Mouse (Mus musculus) midbrain, embryonic 14.5 days (tissue): ENCODE data around the gene Gm19402. TPM values are rescaled to one million over a fixed set of nuclear protein-coding genes. Genes with fewer than 3 reads are reported as not detected.
"Not testable (repeated sequence)": the region's sequence is repeated elsewhere in the genome, so short reads cannot be mapped to it uniquely, and the experiment has no call there.

Source experiments
- ATAC-seq: fragments of 200-750 bp; cut with Nextera tagmentation; 2 replicates; pipeline ENCODE4 v1.8.0; 2017; ENCODE audit warnings: moderate number of reproducible peaks, moderate library complexity; ENCODE audit not compliant: low FRiP score, low TSS enrichment
- DNase-seq: peaks from one replicate; pipeline ENCODE4 v3.0.0-alpha.2; 2015
- H3K27ac ChIP-seq: fragments of 300-500 bp; sonication (generic); replicated peaks from 2 replicates; pipeline ENCODE4 v1.5.1; 2014; ENCODE audit warnings: mild to moderate bottlenecking, low read depth, low read length, moderate library complexity
- H3K27me3 ChIP-seq: fragments of 300-500 bp; sonication (generic); 2 replicates; pipeline ENCODE4 v1.6.1; 2014; ENCODE audit warnings: low read length, control low read depth, mixed read lengths; ENCODE audit not compliant: control insufficient read depth, insufficient read depth
- H3K36me3 ChIP-seq: fragments of 300-500 bp; sonication (generic); 2 replicates; pipeline ENCODE4 v1.6.1; 2014; ENCODE audit warnings: low read length, control low read depth; ENCODE audit not compliant: control insufficient read depth, insufficient read depth
- H3K4me1 ChIP-seq: fragments of 300-500 bp; sonication (generic); 2 replicates; pipeline ENCODE4 v1.6.1; 2014; ENCODE audit warnings: mild to moderate bottlenecking, antibody characterized with exemption, low read length, control low read depth; ENCODE audit not compliant: control insufficient read depth, insufficient read depth
- H3K4me2 ChIP-seq: fragments of 300-500 bp; sonication (generic); 2 replicates; pipeline ENCODE4 v1.6.1; 2014; ENCODE audit warnings: mild to moderate bottlenecking, low read length, moderate library complexity
- H3K4me3 ChIP-seq: fragments of 300-500 bp; sonication (generic); replicated peaks from 2 replicates; pipeline ENCODE4 v1.5.1; 2014; ENCODE audit warnings: low read depth, low read length
- H3K9ac ChIP-seq: fragments of 300-500 bp; sonication (generic); replicated peaks from 2 replicates; pipeline ENCODE4 v1.6.1; 2014; ENCODE audit warnings: mild to moderate bottlenecking, low read length, moderate library complexity
- H3K9me3 ChIP-seq: fragments of 300-500 bp; sonication (generic); 2 replicates; pipeline ENCODE4 v1.6.1; 2016; ENCODE audit warnings: low read length, control low read depth, mixed read lengths; ENCODE audit not compliant: control insufficient read depth
- WGBS: fragments of 180-500 bp; shearing (Covaris S2); extraction: QIAGEN DNeasy Blood & Tissue Kit; methylation state at CpG from one replicate; pipeline ENCODE4 v1.1.7; 2014; 5-methylcytosine and 5-hydroxymethylcytosine counted together
- polyA plus RNA-seq: library from polyadenylated mRNA; unstranded; fragments of >200 nt; fragmentation: Nextera tagmentation; extraction: Ambion mirVana; gene quantifications from 2 replicates; pipeline ENCODE4 v1.2.1, GENCODE M21; 2014

Gene Gm19402
- polyA plus RNA-seq, 1 experiment from 2014 or later = not detected

DNA sequence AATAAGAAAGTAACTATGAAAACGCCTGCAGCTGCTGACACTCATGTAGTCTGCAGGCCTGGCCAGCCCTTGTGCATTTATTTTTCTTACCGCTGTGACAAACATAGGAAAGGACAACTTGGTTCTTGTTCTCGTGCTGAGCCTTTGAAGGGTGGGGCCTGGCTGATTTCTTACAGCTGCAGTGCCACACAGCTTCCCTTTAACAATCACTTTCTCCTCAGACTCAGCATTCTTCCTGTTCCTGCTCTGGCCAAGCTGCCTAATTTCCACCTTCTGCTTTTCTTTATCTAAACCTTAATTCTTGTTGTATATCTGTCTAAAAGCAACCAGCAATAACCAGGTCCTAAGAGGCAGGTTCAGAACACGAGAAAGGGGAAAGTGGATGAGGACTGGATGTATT is 23.2 kb upstream of the Gm19402 start:
- Histone ChIP-seq H3K9ac (no peak overlapping the region), H3K4me3 (no peak overlapping the region), H3K27ac (no peak overlapping the region), H3K4me1 (no peaks in the 10 kb centered on the region), H3K36me3 (no peaks in the 10 kb centered on the region), H3K4me2 (no peak overlapping the region), H3K27me3 (no peaks in the 10 kb centered on the region), H3K9me3 (no peaks in the 10 kb centered on the region)
- no peak for ATAC-seq
- WGBS = 78% methylated on average over 4 of the region's 4 CpGs
- DNase-seq = no peak

DNA sequence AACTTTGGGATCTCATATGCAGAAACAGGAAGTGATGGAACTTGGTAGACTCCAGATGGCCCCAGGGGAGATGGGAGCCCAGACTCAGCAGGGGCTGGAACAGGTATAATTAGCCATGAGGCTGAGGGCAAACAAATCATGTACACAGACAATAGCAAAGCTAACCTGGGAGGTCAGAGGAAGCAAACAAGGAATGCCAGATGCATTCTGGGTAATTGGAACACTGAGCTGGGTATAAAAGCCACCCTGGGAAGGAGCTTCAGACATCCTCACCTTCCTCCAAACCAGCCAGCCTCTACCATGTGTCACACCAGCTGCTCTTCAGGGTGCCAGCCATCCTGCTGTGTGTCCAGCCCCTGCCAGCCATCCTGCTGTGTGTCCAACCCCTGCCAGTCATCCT is 20.6 kb upstream of the Gm19402 start, which contains the start of gene Gm10024:
Gene Gm10024, plus strand, starts transcription at position 301 of the 400 bp plus-strand sequence.
- not testable (repeated sequence) for H3K4me3 ChIP-seq, DNase-seq, H3K9me3 ChIP-seq, H3K27me3 ChIP-seq, H3K4me1 ChIP-seq, H3K4me2 ChIP-seq, ATAC-seq, H3K9ac ChIP-seq, H3K36me3 ChIP-seq, H3K27ac ChIP-seq

DNA sequence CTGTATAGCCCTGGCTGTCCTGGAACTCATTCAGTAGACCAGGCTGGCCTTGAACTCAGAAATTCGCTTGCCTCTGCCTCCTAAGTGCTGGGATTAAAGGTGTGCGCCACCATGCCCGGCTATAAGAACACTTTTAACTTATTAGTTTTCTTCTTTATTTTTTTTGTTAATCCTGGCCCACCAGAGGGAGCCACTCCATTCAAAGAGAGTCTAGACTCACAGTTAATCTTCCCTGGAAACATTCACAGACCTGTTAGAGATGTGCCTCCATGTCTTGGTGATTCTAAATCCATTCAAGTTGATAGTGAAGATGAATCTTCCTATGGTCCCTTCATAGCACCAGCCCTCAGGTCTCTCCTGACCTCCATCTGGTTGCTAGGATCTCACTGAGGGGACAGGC is 19.3 kb upstream of the Gm19402 start:
- Histone ChIP-seq H3K9ac (no peak overlapping the region), H3K27me3 (no peaks in the 10 kb centered on the region), H3K4me1 (no peaks in the 10 kb centered on the region), H3K4me2 (no peak overlapping the region), H3K36me3 (no peaks in the 10 kb centered on the region), H3K4me3 (no peak overlapping the region), H3K27ac (no peak overlapping the region), H3K9me3 (0 out of 2 replicates have a peak, but pooled peaks cover 2% of the 10 kb centered on the region)
- WGBS = 78% methylated on average over 3 of the region's 3 CpGs
- ATAC-seq (no peak), DNase-seq (peak; percentile 28)

GRCm38 (mm10) chr10:77706326-77706725 is 15.8 kb upstream of the Gm19402 start, which contains the start of gene Gm10272:
Gene Gm10272 (plus strand): TSS chr10:77706626.
- WGBS = 88% methylated on average over 1 of the region's 1 CpGs
- Histone ChIP-seq H3K27ac (no peak within 1 kb of the TSS), H3K9ac (no peak within 1 kb of the TSS), H3K4me1 (no peaks in the 10 kb centered on the region), H3K4me2 (no peak within 1 kb of the TSS), H3K4me3 (no peak within 1 kb of the TSS), H3K27me3 (no peaks in the 10 kb centered on the region), H3K9me3 (0 out of 2 replicates have a peak, but pooled peaks cover 5% of the 10 kb centered on the region), H3K36me3 (no peaks in the 10 kb centered on the region)
- no peak for ATAC-seq
- DNase-seq = no peak

- Histone ChIP-seq H3K4me2 (no peak within 1 kb of the TSS), H3K4me3 (no peak within 1 kb of the TSS), H3K27ac (no peak within 1 kb of the TSS), H3K9ac (no peak within 1 kb of the TSS), H3K4me1 (no peaks in the 10 kb centered on the region), H3K36me3 (no peaks in the 10 kb centered on the region), H3K27me3 (no peaks in the 10 kb centered on the region), H3K9me3 (no peaks in the 10 kb centered on the region)
- no peak for ATAC-seq
- WGBS = 41% methylated on average over 4 of the region's 4 CpGs
- DNase-seq = no peak
Observed at GRCm38 (mm10) chr10:77697133-77697532, 6.6 kb upstream of the Gm19402 start, which contains the start of gene Gm9508. Gene Gm9508 (minus strand): TSS chr10:77697233.

DNA sequence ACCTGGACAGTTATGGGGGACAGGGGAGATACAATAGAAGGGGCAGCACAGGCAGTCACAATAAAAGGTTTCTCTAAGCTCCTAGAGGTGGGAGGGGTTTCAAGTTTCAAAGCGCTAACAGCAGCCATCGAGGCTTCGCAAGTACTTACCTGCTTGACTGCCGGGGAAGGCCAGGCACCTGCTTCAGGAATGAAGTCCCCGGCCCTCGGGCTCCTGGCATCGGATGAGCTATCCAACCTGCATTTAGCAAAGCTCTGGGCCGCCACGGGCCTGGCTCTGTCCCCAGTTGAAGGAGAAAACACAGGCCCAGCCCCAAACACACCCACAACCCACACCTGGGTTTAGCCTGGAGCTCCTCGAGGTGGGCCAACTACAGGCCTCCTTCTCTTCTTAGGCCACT is 3.5 kb downstream of the Gm19402 start:
- no peaks in the 10 kb centered on the region for H3K9me3 ChIP-seq
- peaks cover 4% of the 10 kb centered on the region; the same call in 1 of the 2 replicates for H3K4me1 ChIP-seq
- H3K36me3 ChIP-seq = no peaks in the 10 kb centered on the region
- H3K27me3 ChIP-seq = peaks cover 11% of the 10 kb centered on the region; the same call in 1 of the 2 replicates
- no peak overlapping the region for H3K9ac ChIP-seq
- 35% methylated on average over 10 of the region's 10 CpGs for WGBS
- H3K4me2 ChIP-seq = no peak overlapping the region
- H3K4me3 ChIP-seq = no peak overlapping the region
- DNase-seq (no peak), ATAC-seq (no peak)
- no peak overlapping the region for H3K27ac ChIP-seq

GRCm38 (mm10) chr10:77685895-77686664 is 4.5 kb downstream of the Gm19402 start, which contains the start of gene Tspear:
Gene Tspear (plus strand): TSS chr10:77686569.
- Histone ChIP-seq H3K27ac (no peak within 1 kb of the TSS), H3K4me1 (peaks cover 4% of the 10 kb centered on the region; the same call in 1 of the 2 replicates), H3K9ac (no peak within 1 kb of the TSS), H3K4me3 (no peak within 1 kb of the TSS), H3K9me3 (no peaks in the 10 kb centered on the region), H3K27me3 (peaks cover 11% of the 10 kb centered on the region; the same call in 1 of the 2 replicates), H3K4me2 (no peak within 1 kb of the TSS), H3K36me3 (no peaks in the 10 kb centered on the region)
- ATAC-seq = no peak
- 5% methylated on average over 22 of the region's 22 CpGs for WGBS
- no peak for DNase-seq

DNA sequence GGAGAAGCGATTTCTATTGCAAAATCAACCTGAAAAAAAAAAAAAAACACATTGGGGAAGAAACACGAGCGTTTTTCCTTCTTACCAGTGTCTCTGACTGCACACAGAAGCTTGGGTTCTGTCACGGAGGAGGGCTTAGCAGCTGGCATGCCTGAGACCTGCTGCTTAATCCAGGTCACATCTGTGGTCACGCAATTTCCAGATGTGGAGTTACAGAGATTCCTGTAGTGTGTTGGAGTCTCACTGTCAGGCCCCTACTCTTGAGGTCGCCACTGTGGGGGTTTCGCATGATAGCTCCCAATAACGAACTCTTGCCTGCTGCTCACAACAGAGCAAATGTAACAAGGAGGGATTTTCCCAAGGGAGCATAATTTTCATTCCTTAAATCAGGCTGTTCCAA is 6.4 kb downstream of the Gm19402 start:
- H3K9me3 ChIP-seq = no peaks in the 10 kb centered on the region
- H3K4me3 ChIP-seq = no peak overlapping the region
- WGBS = 31% methylated on average over 8 of the region's 8 CpGs
- H3K4me1 ChIP-seq = peaks cover 4% of the 10 kb centered on the region; the same call in 1 of the 2 replicates
- no peaks in the 10 kb centered on the region for H3K36me3 ChIP-seq
- H3K27ac ChIP-seq = no peak overlapping the region
- H3K4me2 ChIP-seq = no peak overlapping the region
- peak; percentile 36 for DNase-seq
- H3K27me3 ChIP-seq = peaks cover 11% of the 10 kb centered on the region; the same call in 1 of the 2 replicates
- no peak for ATAC-seq
- no peak overlapping the region for H3K9ac ChIP-seq

DNA sequence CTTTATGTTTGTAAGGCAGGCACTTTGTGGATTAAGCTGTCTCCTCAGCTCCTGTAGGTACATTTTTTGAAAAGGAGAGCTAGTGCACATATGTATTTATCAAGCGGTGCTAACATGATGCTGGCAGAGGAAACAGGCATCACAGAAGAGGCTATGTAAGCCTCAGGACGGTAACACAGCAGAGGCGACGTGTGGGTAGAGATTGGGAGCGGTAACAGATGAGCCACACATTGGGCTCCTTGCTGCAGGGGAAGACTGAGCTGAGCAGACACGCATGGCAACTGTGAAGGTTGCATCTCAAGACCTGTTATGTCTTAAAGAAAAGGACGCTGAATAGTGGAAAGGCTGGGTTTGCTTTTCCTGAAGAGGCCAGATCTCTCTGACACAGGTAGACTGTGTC is 7.6 kb downstream of the Gm19402 start:
- Histone ChIP-seq H3K9me3 (no peaks in the 10 kb centered on the region), H3K9ac (no peak overlapping the region), H3K4me2 (no peak overlapping the region), H3K27me3 (peaks cover 21% of the 10 kb centered on the region; the same call in 1 of the 2 replicates), H3K4me3 (no peak overlapping the region), H3K27ac (no peak overlapping the region), H3K36me3 (no peaks in the 10 kb centered on the region), H3K4me1 (peaks cover 4% of the 10 kb centered on the region; the same call in 1 of the 2 replicates)
- DNase-seq (no peak), ATAC-seq (no peak)
- 79% methylated on average over 7 of the region's 7 CpGs for WGBS
